Mouse (Mus musculus): ENCODE results near the gene Pglyrp1. TPM values are rescaled to one million over a fixed set of nuclear protein-coding genes. Genes with fewer than 3 reads are reported as not detected.

The Pglyrp1 gene
- polyA plus RNA-seq, 1 experiment: 499 TPM

- peaks cover 13% of the 10 kb centered on the region; the same call in 1 of the 2 replicates for H3K36me3 ChIP-seq (ENCODE audit: control insufficient read depth, insufficient read depth, low read length)
- 12% methylated on average over 5 of the region's 5 CpGs for WGBS
- H3K27ac ChIP-seq (ENCODE audit: insufficient read depth, low read depth, low read length): no peak overlapping the region
- peaks cover 9% of the 10 kb centered on the region for H3K4me1 ChIP-seq (ENCODE audit: control insufficient read depth, insufficient read depth, insufficient read length, low read length)
- no peak overlapping the region for H3K4me3 ChIP-seq (ENCODE audit: low read depth, low read length)
- no peaks in the 10 kb centered on the region for H3K27me3 ChIP-seq (ENCODE audit: control insufficient read depth, insufficient read depth, low read length)
- TF ChIP-seq CTCF (IDR thresholded peaks at IDR 0.05; ENCODE audit: extremely low read depth, insufficient read length, insufficient replicate concordance, low read depth, low read length): peak; percentile 59
- TF ChIP-seq POLR2A (IDR thresholded peaks at IDR 0.05; ENCODE audit: low read depth, low read length): no peak
Observed at GRCm38 (mm10) chr7:18896536-18896935, 25.4 kb downstream of the Pglyrp1 start.

GRCm38 (mm10) chr7:18900513-18900912 is 29.4 kb downstream of the Pglyrp1 start:
- WGBS: 88% methylated on average over 2 of the region's 2 CpGs

GRCm38 (mm10) chr7:18902486-18902885 is 31.4 kb downstream of the Pglyrp1 start:
- H3K4me1 ChIP-seq (ENCODE audit: control insufficient read depth, insufficient read depth, insufficient read length, low read length): no peaks in the 10 kb centered on the region
- TF ChIP-seq POLR2A (IDR thresholded peaks at IDR 0.05; ENCODE audit: low read depth, low read length) (no peak), CTCF (IDR thresholded peaks at IDR 0.05; ENCODE audit: extremely low read depth, insufficient read length, insufficient replicate concordance, low read depth, low read length) (no peak)
- WGBS: 59% methylated on average over 3 of the region's 3 CpGs
- H3K27ac ChIP-seq (ENCODE audit: insufficient read depth, low read depth, low read length): no peak overlapping the region
- no peak overlapping the region for H3K4me3 ChIP-seq (ENCODE audit: low read depth, low read length)
- peaks cover 19% of the 10 kb centered on the region; the same call in 1 of the 2 replicates for H3K36me3 ChIP-seq (ENCODE audit: control insufficient read depth, insufficient read depth, low read length)
- no peaks in the 10 kb centered on the region for H3K27me3 ChIP-seq (ENCODE audit: control insufficient read depth, insufficient read depth, low read length)

More at GRCm38 (mm10) chr7:18900513-18900912, 29.4 kb downstream of the Pglyrp1 start:
- no peak overlapping the region for H3K4me3 ChIP-seq (ENCODE audit: low read depth, low read length)
- no peaks in the 10 kb centered on the region for H3K4me1 ChIP-seq (ENCODE audit: control insufficient read depth, insufficient read depth, insufficient read length, low read length)
- peaks cover 19% of the 10 kb centered on the region; the same call in 1 of the 2 replicates for H3K36me3 ChIP-seq (ENCODE audit: control insufficient read depth, insufficient read depth, low read length)
- no peak overlapping the region for H3K27ac ChIP-seq (ENCODE audit: insufficient read depth, low read depth, low read length)
- TF ChIP-seq POLR2A (IDR thresholded peaks at IDR 0.05; ENCODE audit: low read depth, low read length) (no peak), CTCF (IDR thresholded peaks at IDR 0.05; ENCODE audit: extremely low read depth, insufficient read length, insufficient replicate concordance, low read depth, low read length) (no peak)
- no peaks in the 10 kb centered on the region for H3K27me3 ChIP-seq (ENCODE audit: control insufficient read depth, insufficient read depth, low read length)

GRCm38 (mm10) chr7:18904971-18905370 is 33.8 kb downstream of the Pglyrp1 start:
- Histone ChIP-seq H3K36me3 (ENCODE audit: control insufficient read depth, insufficient read depth, low read length) (peaks cover 10% of the 10 kb centered on the region; the same call in 1 of the 2 replicates), H3K27ac (ENCODE audit: insufficient read depth, low read depth, low read length) (no peak overlapping the region), H3K4me3 (ENCODE audit: low read depth, low read length) (no peak overlapping the region), H3K4me1 (ENCODE audit: control insufficient read depth, insufficient read depth, insufficient read length, low read length) (no peaks in the 10 kb centered on the region; the same call in 1 of the 2 replicates), H3K27me3 (ENCODE audit: control insufficient read depth, insufficient read depth, low read length) (no peaks in the 10 kb centered on the region)
- TF ChIP-seq POLR2A (IDR thresholded peaks at IDR 0.05; ENCODE audit: low read depth, low read length) (no peak), CTCF (IDR thresholded peaks at IDR 0.05; ENCODE audit: extremely low read depth, insufficient read length, insufficient replicate concordance, low read depth, low read length) (no peak)
- WGBS: 66% methylated on average over 3 of the region's 3 CpGs

GRCm38 (mm10) chr7:18909797-18910196 is 38.7 kb downstream of the Pglyrp1 start:
- H3K4me1 ChIP-seq (ENCODE audit: control insufficient read depth, insufficient read depth, insufficient read length, low read length): peaks cover 1% of the 10 kb centered on the region; the same call in 1 of the 2 replicates
- no peak overlapping the region for H3K27ac ChIP-seq (ENCODE audit: insufficient read depth, low read depth, low read length)
- no peaks in the 10 kb centered on the region for H3K36me3 ChIP-seq (ENCODE audit: control insufficient read depth, insufficient read depth, low read length)
- no peak for TF ChIP-seq POLR2A (IDR thresholded peaks at IDR 0.05; ENCODE audit: low read depth, low read length)
- TF ChIP-seq CTCF (IDR thresholded peaks at IDR 0.05; ENCODE audit: extremely low read depth, insufficient read length, insufficient replicate concordance, low read depth, low read length): no peak
- WGBS: 1% methylated on average over 17 of the region's 17 CpGs
- H3K4me3 ChIP-seq (ENCODE audit: low read depth, low read length): peak overlapping the region; percentile 92
- H3K27me3 ChIP-seq (ENCODE audit: control insufficient read depth, insufficient read depth, low read length): no peaks in the 10 kb centered on the region

- no peak within 1 kb of the TSS for H3K27ac ChIP-seq (ENCODE audit: insufficient read depth, low read depth, low read length)
- peak within 1 kb of the TSS; percentile 92 for H3K4me3 ChIP-seq (ENCODE audit: low read depth, low read length)
- no peaks in the 10 kb centered on the region for H3K27me3 ChIP-seq (ENCODE audit: control insufficient read depth, insufficient read depth, low read length)
- no peak for TF ChIP-seq CTCF (IDR thresholded peaks at IDR 0.05; ENCODE audit: extremely low read depth, insufficient read length, insufficient replicate concordance, low read depth, low read length)
- TF ChIP-seq POLR2A (IDR thresholded peaks at IDR 0.05; ENCODE audit: low read depth, low read length): peak; percentile 56; the same call in 1 of the 2 replicates
- peaks cover 1% of the 10 kb centered on the region; the same call in 1 of the 2 replicates for H3K4me1 ChIP-seq (ENCODE audit: control insufficient read depth, insufficient read depth, insufficient read length, low read length)
- WGBS: 1% methylated on average over 33 of the region's 33 CpGs
- H3K36me3 ChIP-seq (ENCODE audit: control insufficient read depth, insufficient read depth, low read length): no peaks in the 10 kb centered on the region
Observed at GRCm38 (mm10) chr7:18910241-18910831, 39.2 kb downstream of the Pglyrp1 start, which contains the start of gene Ccdc61. Gene Ccdc61 (minus strand): TSS chr7:18910415.

GRCm38 (mm10) chr7:18916254-18916653 is 45.1 kb downstream of the Pglyrp1 start:
- H3K4me3 ChIP-seq (ENCODE audit: low read depth, low read length): no peak overlapping the region
- H3K36me3 ChIP-seq (ENCODE audit: control insufficient read depth, insufficient read depth, low read length): no peaks in the 10 kb centered on the region
- H3K27me3 ChIP-seq (ENCODE audit: control insufficient read depth, insufficient read depth, low read length): 0 out of 2 replicates have a peak, but pooled peaks cover 3% of the 10 kb centered on the region
- WGBS: 67% methylated on average over 4 of the region's 4 CpGs
- TF ChIP-seq POLR2A (IDR thresholded peaks at IDR 0.05; ENCODE audit: low read depth, low read length) (no peak), CTCF (IDR thresholded peaks at IDR 0.05; ENCODE audit: extremely low read depth, insufficient read length, insufficient replicate concordance, low read depth, low read length) (no peak)
- no peak overlapping the region for H3K27ac ChIP-seq (ENCODE audit: insufficient read depth, low read depth, low read length)
- no peaks in the 10 kb centered on the region for H3K4me1 ChIP-seq (ENCODE audit: control insufficient read depth, insufficient read depth, insufficient read length, low read length)

Measured in small intestine, adult 2 months (tissue).